Mouse (Mus musculus) lung, embryonic 16.5 days (tissue): ENCODE data around the gene Parn. TPM values are rescaled to one million over a fixed set of nuclear protein-coding genes. Genes with fewer than 3 reads are reported as not detected.

Experiments
- ATAC-seq: fragments of 200-750 bp; cut with Nextera tagmentation; 2 replicates; pipeline ENCODE4 v1.8.0; 2017; ENCODE audit warnings: low read depth, mild to moderate bottlenecking, moderate library complexity
- H3K27ac ChIP-seq: fragments of 300-500 bp; sonication (generic); 2 replicates; pipeline ENCODE4 v1.5.1; 2014; ENCODE audit warnings: mild to moderate bottlenecking, control low read depth, low read length
- H3K27me3 ChIP-seq: fragments of 300-500 bp; sonication (generic); 2 replicates; pipeline ENCODE4 v1.6.1; 2014; ENCODE audit warnings: low read depth, low read length, mixed read lengths; ENCODE audit not compliant: control insufficient read depth, insufficient read depth
- H3K36me3 ChIP-seq: fragments of 300-500 bp; sonication (generic); 2 replicates; pipeline ENCODE4 v1.6.1; 2014; ENCODE audit warnings: low read length; ENCODE audit not compliant: control insufficient read depth, insufficient read depth
- H3K4me1 ChIP-seq: fragments of 300-500 bp; sonication (generic); replicated peaks from 2 replicates; pipeline ENCODE4 v1.6.1; 2014; ENCODE audit warnings: low read length, mixed read lengths; ENCODE audit not compliant: control insufficient read depth, insufficient read depth
- H3K4me2 ChIP-seq: fragments of 300-500 bp; sonication (generic); 2 replicates; pipeline ENCODE4 v1.6.1; 2014; ENCODE audit warnings: low read depth, low read length, control low read depth
- H3K4me3 ChIP-seq: fragments of 300-500 bp; sonication (generic); 2 replicates; pipeline ENCODE4 v1.5.1; 2014; ENCODE audit warnings: mild to moderate bottlenecking, low read length, control low read depth
- H3K9ac ChIP-seq: fragments of 300-500 bp; sonication (generic); 2 replicates; pipeline ENCODE4 v1.6.1; 2014; ENCODE audit warnings: low read length, control low read depth
- H3K9me3 ChIP-seq: fragments of 300-500 bp; sonication (generic); 2 replicates; pipeline ENCODE4 v1.6.1; 2016; ENCODE audit warnings: low read length; ENCODE audit not compliant: control insufficient read depth
- WGBS: fragments of 180-500 bp; shearing (Covaris S2); extraction: QIAGEN DNeasy Blood & Tissue Kit; methylation state at CpG from one replicate; pipeline ENCODE4 v1.1.7; 2014; 5-methylcytosine and 5-hydroxymethylcytosine counted together
- polyA plus RNA-seq: library from polyadenylated mRNA; unstranded; fragments of >200 nt; fragmentation: Nextera tagmentation; extraction: Ambion mirVana; gene quantifications from 2 replicates; pipeline ENCODE4 v1.2.1, GENCODE M21; 2015

Gene Parn
- polyA plus RNA-seq, 1 experiment from 2014 or later, result 44.1 TPM

DNA sequence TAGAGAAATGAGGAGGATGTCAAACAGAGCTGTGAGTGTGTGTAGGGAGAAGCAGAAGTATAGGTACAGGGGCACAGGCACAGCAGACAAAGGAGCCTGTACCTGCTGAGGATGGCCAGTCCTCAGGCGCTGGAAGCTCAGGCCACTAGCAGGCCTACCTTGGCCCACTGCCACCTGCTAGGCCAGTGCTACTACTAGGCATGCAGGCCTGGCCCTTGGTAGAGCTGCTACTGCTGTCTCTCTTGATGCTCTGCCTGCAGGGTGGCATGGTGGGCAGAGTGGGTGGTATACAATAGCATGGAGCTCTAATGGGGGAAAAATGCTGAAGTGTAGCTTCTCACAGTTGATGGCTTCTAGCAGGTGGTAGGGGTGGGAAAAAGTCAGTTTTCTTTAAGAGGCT, 88.0 kb downstream of the Parn start:
- Histone ChIP-seq H3K9ac (no peak overlapping the region), H3K9me3 (no peaks in the 10 kb centered on the region), H3K4me2 (no peak overlapping the region), H3K4me1 (no peaks in the 10 kb centered on the region), H3K36me3 (peaks cover 3% of the 10 kb centered on the region; the same call in 1 of the 2 replicates), H3K27ac (no peak overlapping the region), H3K27me3 (no peaks in the 10 kb centered on the region), H3K4me3 (no peak overlapping the region)
- no peak for ATAC-seq
- 74% methylated on average over 1 of the region's 1 CpGs for WGBS

DNA sequence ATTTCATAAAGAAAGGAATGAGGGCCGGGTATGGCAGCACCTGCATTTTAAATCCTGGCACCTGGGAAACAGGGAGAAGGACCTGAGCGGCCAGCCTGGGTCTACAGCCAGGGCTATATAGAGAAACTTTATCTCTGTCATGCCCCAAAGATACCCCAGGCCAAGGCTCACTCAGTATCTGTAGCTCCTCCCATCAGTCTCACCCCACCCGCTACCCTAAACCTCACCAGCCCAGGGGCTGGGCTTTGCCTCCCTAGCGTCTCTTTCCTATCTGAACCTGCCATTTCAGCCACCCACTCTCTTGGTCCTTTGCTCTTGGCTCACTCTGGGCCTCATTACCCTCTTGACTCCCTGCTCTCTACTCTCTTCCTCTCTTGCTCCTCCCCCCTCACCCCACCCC, 92.7 kb downstream of the Parn start:
- no peak for ATAC-seq
- H3K27me3 ChIP-seq, result no peaks in the 10 kb centered on the region
- 63% methylated on average over 4 of the region's 4 CpGs for WGBS
- H3K36me3 ChIP-seq, result no peaks in the 10 kb centered on the region
- no peak overlapping the region for H3K4me2 ChIP-seq
- H3K4me3 ChIP-seq, result no peak overlapping the region
- H3K27ac ChIP-seq, result no peak overlapping the region
- no peaks in the 10 kb centered on the region for H3K4me1 ChIP-seq
- H3K9me3 ChIP-seq, result no peaks in the 10 kb centered on the region
- H3K9ac ChIP-seq, result no peak overlapping the region

DNA sequence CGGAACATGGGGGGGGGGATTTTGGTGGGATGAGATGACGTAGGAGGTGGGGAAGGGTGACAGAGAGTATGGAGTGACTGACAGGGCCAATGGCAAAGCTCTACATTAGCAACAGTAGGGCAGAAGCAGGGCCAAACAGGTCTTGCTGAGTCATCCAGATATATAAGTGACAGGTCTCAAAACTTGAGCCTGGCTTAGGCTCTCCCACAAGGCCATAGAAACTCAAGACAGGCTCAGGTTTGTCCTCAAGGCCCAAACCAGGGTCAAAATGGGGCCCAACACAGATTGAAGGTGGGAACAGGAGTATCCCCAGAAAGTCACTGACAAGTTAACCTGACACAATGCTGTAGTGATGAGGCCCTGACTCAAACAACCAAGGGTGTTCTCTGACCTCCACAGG, 99.7 kb downstream of the Parn start:
- ATAC-seq, result no peak
- WGBS, result 90% methylated on average over 2 of the region's 2 CpGs

DNA sequence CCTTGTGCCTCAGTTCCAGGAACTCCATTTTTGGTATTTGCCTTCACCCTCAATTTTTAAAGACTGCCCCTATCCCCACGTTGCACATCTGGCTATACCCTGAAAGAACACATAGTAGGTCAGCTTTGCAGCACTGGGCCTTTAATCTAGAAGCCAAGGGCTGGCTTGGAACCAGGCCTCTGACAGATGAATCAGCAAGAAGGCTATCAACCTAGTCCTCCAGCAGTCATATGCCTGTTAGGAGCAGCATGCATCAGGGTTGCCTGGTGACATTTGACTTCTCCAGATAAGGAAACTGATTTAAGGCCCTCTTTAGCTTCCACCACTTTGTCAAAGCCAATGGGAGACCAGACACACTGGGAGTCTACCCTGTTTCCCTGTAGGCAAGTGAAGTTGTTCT, 100.4 kb downstream of the Parn start:
- WGBS, result 89% methylated on average over 1 of the region's 1 CpGs

More for the DNA sequence above, 99.7 kb downstream of the Parn start:
- Histone ChIP-seq H3K36me3 (peaks cover 4% of the 10 kb centered on the region), H3K27ac (no peak overlapping the region), H3K4me3 (no peak overlapping the region), H3K27me3 (no peaks in the 10 kb centered on the region), H3K9me3 (no peaks in the 10 kb centered on the region), H3K4me1 (no peaks in the 10 kb centered on the region), H3K9ac (no peak overlapping the region), H3K4me2 (no peak overlapping the region)

DNA sequence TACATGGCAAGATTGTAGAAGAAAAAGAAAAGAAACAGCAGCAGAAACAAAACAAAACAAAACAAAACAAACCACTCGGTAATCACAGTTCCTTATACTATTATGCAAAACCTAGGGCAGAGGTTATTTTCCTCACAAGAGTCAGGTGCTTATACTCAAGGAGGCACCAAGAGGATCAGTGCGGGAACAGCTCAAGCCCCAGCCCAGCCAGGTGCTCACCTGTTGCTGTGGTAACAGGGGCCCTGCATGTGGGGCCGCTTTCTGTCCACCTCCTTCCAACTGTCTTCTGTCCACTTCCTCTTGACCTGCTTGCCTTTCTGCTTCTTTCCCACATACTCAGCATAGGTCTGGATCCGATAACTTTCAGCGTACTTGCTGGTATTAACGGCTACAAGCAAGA, 101.6 kb downstream of the Parn start:
- no peak overlapping the region for H3K4me3 ChIP-seq
- H3K27ac ChIP-seq, result no peak overlapping the region
- peaks cover 4% of the 10 kb centered on the region for H3K36me3 ChIP-seq
- H3K9ac ChIP-seq, result no peak overlapping the region
- peak; percentile 82 for ATAC-seq
- H3K27me3 ChIP-seq, result no peaks in the 10 kb centered on the region
- H3K9me3 ChIP-seq, result no peaks in the 10 kb centered on the region
- H3K4me1 ChIP-seq, result no peaks in the 10 kb centered on the region
- WGBS, result 58% methylated on average over 6 of the region's 6 CpGs
- H3K4me2 ChIP-seq, result no peak overlapping the region

More for the DNA sequence above, 100.4 kb downstream of the Parn start:
- Histone ChIP-seq H3K4me2 (no peak overlapping the region), H3K4me3 (no peak overlapping the region), H3K9me3 (no peaks in the 10 kb centered on the region), H3K27ac (no peak overlapping the region), H3K4me1 (no peaks in the 10 kb centered on the region), H3K36me3 (peaks cover 4% of the 10 kb centered on the region), H3K9ac (no peak overlapping the region), H3K27me3 (no peaks in the 10 kb centered on the region)
- no peak for ATAC-seq

DNA sequence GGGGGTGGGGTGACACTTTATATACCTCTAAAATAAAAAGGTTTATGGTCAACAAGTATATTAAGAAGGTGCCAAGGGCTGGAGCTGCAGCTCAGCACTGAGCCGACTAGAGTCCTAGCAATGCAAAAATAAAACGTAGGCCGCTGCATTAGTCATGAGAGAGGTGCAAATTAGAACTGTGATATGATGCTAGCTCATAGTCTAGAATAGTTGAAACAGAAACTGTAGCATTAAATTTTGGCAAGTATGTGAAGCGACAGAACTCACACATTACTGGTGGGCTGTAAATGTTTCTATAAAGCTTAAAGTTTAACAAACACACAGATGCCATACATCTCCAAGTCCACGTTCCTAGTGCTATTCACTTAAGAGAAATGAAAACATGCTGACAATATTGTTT, 102.7 kb downstream of the Parn start:
- H3K4me2 ChIP-seq, result no peak overlapping the region
- no peaks in the 10 kb centered on the region for H3K9me3 ChIP-seq
- H3K9ac ChIP-seq, result no peak overlapping the region
- H3K4me1 ChIP-seq, result no peaks in the 10 kb centered on the region
- 87% methylated on average over 5 of the region's 5 CpGs for WGBS
- no peak overlapping the region for H3K4me3 ChIP-seq
- H3K36me3 ChIP-seq, result peaks cover 4% of the 10 kb centered on the region
- ATAC-seq, result no peak
- H3K27ac ChIP-seq, result no peak overlapping the region
- H3K27me3 ChIP-seq, result no peaks in the 10 kb centered on the region

DNA sequence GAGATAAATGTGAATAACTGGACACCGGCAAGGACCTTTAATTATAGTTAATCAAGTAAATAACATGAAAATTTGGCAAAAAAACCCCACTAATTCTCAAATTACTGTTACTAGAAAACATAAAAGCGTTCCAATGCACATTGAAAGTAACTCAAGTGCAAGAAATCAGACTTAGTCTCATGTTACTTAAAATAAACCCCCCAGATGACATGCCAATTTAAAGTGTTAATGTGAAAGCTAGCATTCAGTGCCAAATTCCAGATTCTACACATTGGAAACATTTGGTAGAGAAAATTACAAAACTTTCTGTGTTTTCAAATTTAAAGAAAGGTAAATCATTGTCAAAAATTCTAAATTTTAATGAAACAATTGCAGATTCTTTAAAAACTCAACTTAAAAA, 110.2 kb downstream of the Parn start:
- Histone ChIP-seq H3K27ac (no peak overlapping the region), H3K4me1 (no peaks in the 10 kb centered on the region)
- 70% methylated on average over 2 of the region's 2 CpGs for WGBS

DNA sequence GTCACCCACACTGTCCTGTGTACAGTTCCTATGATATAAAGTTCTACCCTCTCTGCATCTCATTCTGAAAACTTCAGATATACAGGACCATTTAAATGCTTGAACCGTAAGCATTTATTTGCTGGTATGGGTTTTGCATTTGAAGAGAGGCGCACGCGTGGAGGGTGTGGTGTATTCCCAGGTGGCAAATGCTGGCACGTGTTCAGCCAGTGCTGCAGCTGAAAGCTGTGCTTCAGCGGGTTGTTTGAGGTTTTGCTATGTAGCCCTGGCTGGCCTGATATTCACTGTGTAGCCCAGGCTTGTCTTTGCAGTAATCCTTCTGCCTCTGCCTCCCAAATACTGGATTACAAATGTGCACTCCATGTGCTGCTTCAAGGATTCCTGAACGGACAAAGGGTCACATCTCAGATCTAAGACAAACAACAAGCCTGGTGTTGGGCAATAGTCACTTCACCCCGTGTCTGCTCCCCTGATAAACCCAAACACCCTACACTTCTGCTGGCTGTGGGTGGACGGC, 111.0 kb downstream of the Parn start:
- H3K4me2 ChIP-seq, result no peak overlapping the region
- no peaks in the 10 kb centered on the region for H3K27me3 ChIP-seq
- H3K4me1 ChIP-seq, result no peaks in the 10 kb centered on the region
- no peaks in the 10 kb centered on the region for H3K9me3 ChIP-seq
- WGBS, result 72% methylated on average over 9 of the region's 9 CpGs
- no peak overlapping the region for H3K27ac ChIP-seq
- no peak for ATAC-seq
- no peak overlapping the region for H3K9ac ChIP-seq
- no peaks in the 10 kb centered on the region for H3K36me3 ChIP-seq
- no peak overlapping the region for H3K4me3 ChIP-seq

More for the DNA sequence above, 110.2 kb downstream of the Parn start:
- Histone ChIP-seq H3K9ac (no peak overlapping the region), H3K36me3 (no peaks in the 10 kb centered on the region), H3K4me3 (no peak overlapping the region), H3K4me2 (no peak overlapping the region), H3K9me3 (no peaks in the 10 kb centered on the region), H3K27me3 (no peaks in the 10 kb centered on the region)
- ATAC-seq, result no peak

DNA sequence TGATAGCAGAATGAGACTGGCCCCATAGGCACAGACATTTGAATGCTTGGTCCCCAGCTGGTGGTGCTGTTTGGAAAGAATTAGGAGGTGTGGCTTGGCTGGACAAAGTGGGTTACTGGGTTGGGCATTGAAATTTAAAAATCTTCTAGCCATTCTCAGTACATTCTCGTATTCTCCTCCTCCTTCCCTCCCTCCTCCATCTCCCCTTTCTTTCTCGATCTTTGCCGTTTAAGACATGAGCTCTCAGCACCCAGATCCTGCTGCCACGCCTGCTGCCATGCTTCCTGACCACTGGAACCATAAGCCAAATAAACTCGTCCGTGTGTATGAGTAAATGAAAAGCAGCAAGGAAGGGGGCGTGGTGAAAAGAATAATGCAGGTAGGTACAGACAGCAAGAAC, 111.5 kb downstream of the Parn start:
- no peaks in the 10 kb centered on the region for H3K4me1 ChIP-seq
- H3K9ac ChIP-seq, result no peak overlapping the region
- H3K4me2 ChIP-seq, result no peak overlapping the region
- WGBS, result 91% methylated on average over 7 of the region's 7 CpGs
- H3K36me3 ChIP-seq, result no peaks in the 10 kb centered on the region
- no peaks in the 10 kb centered on the region for H3K27me3 ChIP-seq
- no peak overlapping the region for H3K4me3 ChIP-seq
- no peak for ATAC-seq
- no peaks in the 10 kb centered on the region for H3K9me3 ChIP-seq
- H3K27ac ChIP-seq, result no peak overlapping the region

DNA sequence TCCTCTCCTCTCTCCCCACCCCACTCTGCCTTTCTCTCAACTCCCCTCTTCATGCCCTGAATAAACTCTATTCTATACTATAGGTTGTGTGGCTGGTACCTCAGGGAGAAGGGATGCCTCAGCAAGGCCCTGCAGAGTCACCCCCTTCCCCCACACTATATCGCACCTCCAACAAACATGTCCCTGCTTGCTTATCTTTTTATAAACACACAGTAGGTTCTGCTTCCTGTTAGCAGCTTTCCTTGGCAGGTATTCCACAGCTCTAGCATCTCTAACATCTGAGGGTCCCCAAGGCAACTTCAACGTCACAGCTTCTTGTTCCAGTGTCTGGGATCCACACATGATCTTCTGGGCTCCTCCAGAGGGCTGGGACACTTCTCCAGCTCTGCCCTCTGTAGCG, 117.3 kb downstream of the Parn start:
- Histone ChIP-seq H3K4me3 (no peak overlapping the region), H3K4me2 (no peak overlapping the region), H3K27me3 (no peaks in the 10 kb centered on the region), H3K4me1 (no peaks in the 10 kb centered on the region), H3K9me3 (peaks cover 13% of the 10 kb centered on the region), H3K9ac (no peak overlapping the region), H3K36me3 (peaks cover 9% of the 10 kb centered on the region), H3K27ac (no peak overlapping the region)
- ATAC-seq, result no peak
- WGBS, result 73% methylated on average over 3 of the region's 3 CpGs
